Mouse (Mus musculus): ENCODE measurements around the gene Hist2h2bb. TPM values are rescaled to one million over a fixed set of nuclear protein-coding genes. Genes with fewer than 3 reads are reported as not detected.

Hist2h2bb gene
- polyA plus RNA-seq, 1 experiment from 2014 or later: 4.0 TPM

Small RNA genes within 50 kb of the gene (microRNA-seq; reads per million reads assigned to microRNA genes)
- gene Gm44492 (not detected), gene Gm47311 (not detected), gene Gm47313 (not detected)

Other genes starting within 250 kb of the Hist2h2bb start
- gene Vps45, start 211.3 kb upstream of the Hist2h2bb start, polyA plus RNA-seq (2016; fragmentation: Nextera tagmentation; extraction: Ambion mirVana): 30.0 and 32.8 TPM in 2 replicates
- gene Otud7b, start 165.2 kb upstream of the Hist2h2bb start, polyA plus RNA-seq (2016; fragmentation: Nextera tagmentation; extraction: Ambion mirVana): 20.7 and 22.2 TPM in 2 replicates
- gene Mtmr11, start 107.7 kb upstream of the Hist2h2bb start, polyA plus RNA-seq (2016; fragmentation: Nextera tagmentation; extraction: Ambion mirVana): 9.0 and 10.7 TPM in 2 replicates
- gene Sf3b4, start 97.4 kb upstream of the Hist2h2bb start, polyA plus RNA-seq (2016; fragmentation: Nextera tagmentation; extraction: Ambion mirVana): 107 and 108 TPM in 2 replicates
- 20.3 and 21.7 TPM in 2 replicates for gene Sv2a, start 88.6 kb upstream of the Hist2h2bb start, polyA plus RNA-seq (2016; fragmentation: Nextera tagmentation; extraction: Ambion mirVana)
- gene Bola1, start 50.0 kb upstream of the Hist2h2bb start, polyA plus RNA-seq (2016; fragmentation: Nextera tagmentation; extraction: Ambion mirVana): 44.4 and 45.6 TPM in 2 replicates
- gene Hist2h2ab, start 49.9 kb upstream of the Hist2h2bb start, polyA plus RNA-seq (2016; fragmentation: Nextera tagmentation; extraction: Ambion mirVana): not detected in 2 replicates
- gene Hist2h2ac, start 48.9 kb upstream of the Hist2h2bb start, polyA plus RNA-seq (2016; fragmentation: Nextera tagmentation; extraction: Ambion mirVana): 4.4 and 5.9 TPM in 2 replicates
- gene Hist2h2be, start 48.6 kb upstream of the Hist2h2bb start, polyA plus RNA-seq (2016; fragmentation: Nextera tagmentation; extraction: Ambion mirVana): 5.0 and 5.7 TPM in 2 replicates
- gene Hist2h3c2, start 30.6 kb upstream of the Hist2h2bb start, polyA plus RNA-seq (2016; fragmentation: Nextera tagmentation; extraction: Ambion mirVana): 2.5 and 3.7 TPM in 2 replicates
- 38.3 and 41.2 TPM in 2 replicates for gene Hist2h2aa2, start 29.5 kb upstream of the Hist2h2bb start, polyA plus RNA-seq (2016; fragmentation: Nextera tagmentation; extraction: Ambion mirVana)
- 6.2 and 12.7 TPM in 2 replicates for gene Hist2h2aa1, start 24.3 kb upstream of the Hist2h2bb start, polyA plus RNA-seq (2016; fragmentation: Nextera tagmentation; extraction: Ambion mirVana)
- 0.64 and 1.4 TPM in 2 replicates for gene Hist2h3c1, start 23.1 kb upstream of the Hist2h2bb start, polyA plus RNA-seq (2016; fragmentation: Nextera tagmentation; extraction: Ambion mirVana)
- 3.2 and 3.7 TPM in 2 replicates for gene Hist2h4, start 6.4 kb upstream of the Hist2h2bb start, polyA plus RNA-seq (2016; fragmentation: Nextera tagmentation; extraction: Ambion mirVana)
- 23.4 and 26.5 TPM in 2 replicates for gene Hist2h3b, start 1.1 kb upstream of the Hist2h2bb start, polyA plus RNA-seq (2016; fragmentation: Nextera tagmentation; extraction: Ambion mirVana)
- 0.71 and 0.82 TPM in 2 replicates for gene Fcgr1, start 24.2 kb downstream of the Hist2h2bb start, polyA plus RNA-seq (2016; fragmentation: Nextera tagmentation; extraction: Ambion mirVana)
- gene BC107364, start 182.6 kb downstream of the Hist2h2bb start, polyA plus RNA-seq (2016; fragmentation: Nextera tagmentation; extraction: Ambion mirVana): 0.72 and 0.87 TPM in 2 replicates